Mouse (Mus musculus) liver, embryonic 14.5 days (tissue): ENCODE data around the gene Ncaph2.
A peak's percentile ranks its signal among the peaks of the same experiment; 100 is the strongest.

ENCODE experiments used
- CTCF ChIP-seq: IDR thresholded peaks from 2 replicates; pipeline ENCODE4 v1.5.1; 2016; ENCODE audit warnings: antibody characterized with exemption, low read depth, control low read depth
- EP300 ChIP-seq: IDR thresholded peaks from 2 replicates; pipeline ENCODE4 v1.6.1; 2016; ENCODE audit warnings: antibody characterized with exemption, low read depth

DNA sequence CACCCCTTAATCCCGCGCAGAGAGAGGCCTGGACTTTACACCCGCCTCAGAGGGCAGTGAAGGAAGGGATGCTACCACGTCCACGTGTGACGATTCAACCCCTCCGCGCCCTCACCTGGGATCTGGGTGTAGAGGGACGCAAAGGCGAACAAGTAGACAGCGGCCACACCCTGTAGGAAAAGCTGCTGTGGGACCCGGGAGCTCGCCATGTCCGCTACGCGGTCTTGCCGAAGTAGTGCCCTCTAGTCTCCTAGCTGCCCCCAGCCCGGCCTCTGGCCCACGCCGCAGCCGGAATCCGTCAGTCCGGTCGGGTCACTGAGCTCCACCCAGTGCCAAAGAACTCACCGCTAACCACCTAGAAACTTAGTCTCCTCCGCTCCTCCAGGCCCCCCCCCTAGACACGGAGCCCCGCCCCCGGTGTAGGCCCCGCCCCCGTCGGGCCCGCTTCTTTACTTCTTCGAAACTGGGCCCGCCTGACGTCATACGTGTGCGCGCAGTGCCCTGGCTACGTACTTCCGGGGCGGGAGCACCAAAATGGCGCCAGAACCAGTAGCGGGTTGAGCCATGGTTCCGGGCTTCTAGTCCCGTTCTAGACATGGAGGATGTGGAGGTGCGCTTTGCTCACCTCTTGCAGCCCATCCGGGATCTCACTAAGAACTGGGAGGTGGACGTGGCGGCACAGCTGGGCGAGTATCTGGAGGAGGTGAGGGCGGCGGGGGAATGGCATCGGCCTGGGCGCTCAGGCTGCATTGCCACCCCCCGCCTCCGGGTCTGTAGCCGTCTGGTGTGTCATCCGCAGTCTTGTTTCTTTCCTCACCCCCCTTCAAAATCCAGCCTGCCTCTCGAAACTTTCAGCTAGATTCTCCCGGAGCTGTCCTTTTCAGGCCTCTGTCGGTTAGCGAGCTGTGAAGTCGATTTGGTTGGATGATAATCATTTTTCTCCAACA is at the start of gene Ncaph2, which contains the start of gene Lmf2:
- TF ChIP-seq CTCF = 0 out of 2 replicates have a peak, but pooled peaks have one; percentile 3
- 0 out of 2 replicates have a peak, but pooled peaks have one; percentile 24 for TF ChIP-seq EP300
